Mouse (Mus musculus) gastrocnemius, postnatal 10 days (tissue): Measurements from ENCODE around the gene Syt12. TPM values are rescaled to one million over a fixed set of nuclear protein-coding genes. Genes with fewer than 3 reads are reported as not detected.
"Not testable (repeated sequence)": the region's sequence is repeated elsewhere in the genome, so short reads cannot be mapped to it uniquely, and the experiment has no call there.

ENCODE experiments used
- DNase-seq: peaks from one replicate; pipeline ENCODE4 v3.0.0; 2021; ENCODE audit warnings: mixed read lengths
- total RNA-seq, 2 experiments: library from RNA; stranded (reverse); gene quantifications; 2 replicates each; pipeline ENCODE4 v1.2.3; 2021

Gene Syt12
- total RNA-seq, 2 experiments from 2014 or later, result 1.2 to 1.7 TPM

- no peak for DNase-seq
These were observed 13.9 kb upstream of the Syt12 start for GRCm38 (mm10) chr19:4491080-4491695.

GRCm38 (mm10) chr19:4487877-4488276, 10.6 kb upstream of the Syt12 start:
- no peak for DNase-seq

GRCm38 (mm10) chr19:4485006-4485405, 7.8 kb upstream of the Syt12 start:
- no peak for DNase-seq

GRCm38 (mm10) chr19:4482111-4482859, 5.0 kb upstream of the Syt12 start:
- no peak for DNase-seq

GRCm38 (mm10) chr19:4481326-4481725, 4.1 kb upstream of the Syt12 start:
- no peak for DNase-seq

GRCm38 (mm10) chr19:4480041-4480440, 2.8 kb upstream of the Syt12 start:
- no peak for DNase-seq

- DNase-seq, result no peak
These were observed 906 bp upstream of the Syt12 start for GRCm38 (mm10) chr19:4478190-4478516.

GRCm38 (mm10) chr19:4476601-4477257, 518 bp downstream of the Syt12 start:
- DNase-seq, result peak; percentile 47

GRCm38 (mm10) chr19:4475224-4475925, 1.9 kb downstream of the Syt12 start:
- DNase-seq, result no peak

- no peak for DNase-seq
These were observed 2.5 kb downstream of the Syt12 start for GRCm38 (mm10) chr19:4474739-4475138.

- no peak for DNase-seq
These were observed 3.7 kb downstream of the Syt12 start for GRCm38 (mm10) chr19:4473549-4473948.

GRCm38 (mm10) chr19:4468363-4468762, 8.9 kb downstream of the Syt12 start:
- DNase-seq, result no peak

GRCm38 (mm10) chr19:4464666-4465065, 12.6 kb downstream of the Syt12 start:
- DNase-seq, result no peak

GRCm38 (mm10) chr19:4461981-4462380, 15.3 kb downstream of the Syt12 start:
- DNase-seq, result no peak

- peak; percentile 62 for DNase-seq
These were observed 21.0 kb downstream of the Syt12 start for GRCm38 (mm10) chr19:4456227-4456626.

GRCm38 (mm10) chr19:4455071-4455800, 22.0 kb downstream of the Syt12 start:
- no peak for DNase-seq

GRCm38 (mm10) chr19:4454040-4454439, 23.2 kb downstream of the Syt12 start:
- DNase-seq, result not testable (repeated sequence)

GRCm38 (mm10) chr19:4452525-4452924, 24.7 kb downstream of the Syt12 start:
- DNase-seq, result no peak

- DNase-seq, result no peak
These were observed 25.3 kb downstream of the Syt12 start for GRCm38 (mm10) chr19:4451965-4452364.

GRCm38 (mm10) chr19:4451098-4451497, 26.1 kb downstream of the Syt12 start:
- DNase-seq, result no peak

- no peak for DNase-seq
These were observed 26.6 kb downstream of the Syt12 start for GRCm38 (mm10) chr19:4450666-4451065.

GRCm38 (mm10) chr19:4449230-4449629, 28.0 kb downstream of the Syt12 start:
- no peak for DNase-seq
